Mouse (Mus musculus) embryonic facial prominence, embryonic 11.5 days (tissue): Measurements from ENCODE around the gene Sumo3. TPM values are rescaled to one million over a fixed set of nuclear protein-coding genes. Genes with fewer than 3 reads are reported as not detected.
A peak's percentile ranks its signal among the peaks of the same experiment; 100 is the strongest.

Experiments used
- ATAC-seq: fragments of 200-750 bp; cut with Nextera tagmentation; replicated peaks from 2 replicates; pipeline ENCODE4 v1.8.0; 2017; ENCODE audit warnings: low read depth; ENCODE audit not compliant: insufficient number of reproducible peaks, low FRiP score, low TSS enrichment
- DNase-seq: peaks from one replicate; pipeline ENCODE4 v3.0.0-alpha.2; 2015; ENCODE audit warnings: low spot score
- H3K27ac ChIP-seq: fragments of 300-500 bp; sonication (generic); replicated peaks from 2 replicates; pipeline ENCODE4 v1.5.1; 2014; ENCODE audit warnings: mild to moderate bottlenecking, low read depth, low read length, control low read depth
- H3K27me3 ChIP-seq: fragments of 300-500 bp; sonication (generic); 2 replicates; pipeline ENCODE4 v1.6.1; 2014; ENCODE audit warnings: mild to moderate bottlenecking, low read length, moderate library complexity, mixed read lengths; ENCODE audit not compliant: control insufficient read depth, insufficient read depth
- H3K36me3 ChIP-seq: fragments of 300-500 bp; sonication (generic); replicated peaks from 2 replicates; pipeline ENCODE4 v1.6.1; 2014; ENCODE audit warnings: low read depth, mild to moderate bottlenecking, low read length, moderate library complexity, mixed read lengths; ENCODE audit not compliant: control insufficient read depth, insufficient read depth
- H3K4me1 ChIP-seq: fragments of 300-500 bp; sonication (generic); 2 replicates; pipeline ENCODE4 v1.6.1; 2014; ENCODE audit warnings: low read length, mixed read lengths; ENCODE audit not compliant: control insufficient read depth, insufficient read depth
- H3K4me2 ChIP-seq: fragments of 300-500 bp; sonication (generic); 2 replicates; pipeline ENCODE4 v1.6.1; 2014; ENCODE audit warnings: low read depth, mild to moderate bottlenecking, control low read depth, low read length, moderate library complexity
- H3K4me3 ChIP-seq: fragments of 300-500 bp; sonication (generic); 2 replicates; pipeline ENCODE4 v1.5.1; 2014; ENCODE audit warnings: low read depth, low read length, control low read depth
- H3K9ac ChIP-seq: fragments of 300-500 bp; sonication (generic); replicated peaks from 2 replicates; pipeline ENCODE4 v1.6.1; 2014; ENCODE audit warnings: mild to moderate bottlenecking, control low read depth, low read length
- H3K9me3 ChIP-seq: fragments of 300-500 bp; sonication (generic); replicated peaks from 2 replicates; pipeline ENCODE4 v1.6.1; 2016; ENCODE audit warnings: mild to moderate bottlenecking, low read length, inconsistent platforms, mixed read lengths; ENCODE audit not compliant: control insufficient read depth
- WGBS: fragments of 180-500 bp; shearing (Covaris S2); extraction: QIAGEN DNeasy Blood & Tissue Kit; methylation state at CpG from one replicate; pipeline ENCODE4 v1.1.7; 2014; 5-methylcytosine and 5-hydroxymethylcytosine counted together
- microRNA counts: library from miRNA; unstranded; fragments of <30 nt; microRNA quantifications from one replicate; lab custom pipeline; 2016
- microRNA-seq: library from miRNA; unstranded; fragments of <30 nt; microRNA quantifications from one replicate; pipeline ENCODE4, GENCODE M21; 2016; ENCODE audit warnings: borderline number of aligned reads
- polyA plus RNA-seq: library from polyadenylated mRNA; unstranded; fragments of >200 nt; fragmentation: Nextera tagmentation; extraction: Ambion mirVana; gene quantifications from 2 replicates; pipeline ENCODE4 v1.2.1, GENCODE M21; 2014

Sumo3 gene
- polyA plus RNA-seq, 1 experiment from 2014 or later: 382 TPM

DNA sequence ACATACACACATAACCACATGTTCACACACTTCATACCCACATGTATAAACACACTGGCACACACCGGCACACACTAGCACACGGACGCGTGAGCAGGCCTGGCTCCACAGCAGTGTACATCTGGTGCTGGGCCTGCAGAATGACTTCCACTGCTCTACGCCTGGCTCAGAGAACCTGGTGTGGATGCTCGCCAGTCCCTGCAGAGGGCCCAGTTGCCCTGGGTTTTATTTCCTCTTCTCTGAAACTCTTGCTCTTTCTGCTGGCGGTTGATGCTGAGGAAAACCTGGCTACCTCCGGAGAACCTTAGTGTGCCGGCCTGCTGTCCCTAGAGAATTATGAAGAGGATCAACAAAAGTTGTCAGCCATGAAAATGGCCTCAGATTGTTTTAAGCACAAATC lies 46.1 kb downstream of the Sumo3 start:
- Histone ChIP-seq H3K4me1 (no peaks in the 10 kb centered on the region), H3K36me3 (no peaks in the 10 kb centered on the region), H3K27me3 (no peaks in the 10 kb centered on the region), H3K9me3 (no peaks in the 10 kb centered on the region), H3K27ac (no peak overlapping the region), H3K4me3 (no peak overlapping the region), H3K4me2 (no peak overlapping the region), H3K9ac (no peak overlapping the region)
- no peak for DNase-seq
- 86% methylated on average over 9 of the region's 9 CpGs for WGBS
- no peak for ATAC-seq

DNA sequence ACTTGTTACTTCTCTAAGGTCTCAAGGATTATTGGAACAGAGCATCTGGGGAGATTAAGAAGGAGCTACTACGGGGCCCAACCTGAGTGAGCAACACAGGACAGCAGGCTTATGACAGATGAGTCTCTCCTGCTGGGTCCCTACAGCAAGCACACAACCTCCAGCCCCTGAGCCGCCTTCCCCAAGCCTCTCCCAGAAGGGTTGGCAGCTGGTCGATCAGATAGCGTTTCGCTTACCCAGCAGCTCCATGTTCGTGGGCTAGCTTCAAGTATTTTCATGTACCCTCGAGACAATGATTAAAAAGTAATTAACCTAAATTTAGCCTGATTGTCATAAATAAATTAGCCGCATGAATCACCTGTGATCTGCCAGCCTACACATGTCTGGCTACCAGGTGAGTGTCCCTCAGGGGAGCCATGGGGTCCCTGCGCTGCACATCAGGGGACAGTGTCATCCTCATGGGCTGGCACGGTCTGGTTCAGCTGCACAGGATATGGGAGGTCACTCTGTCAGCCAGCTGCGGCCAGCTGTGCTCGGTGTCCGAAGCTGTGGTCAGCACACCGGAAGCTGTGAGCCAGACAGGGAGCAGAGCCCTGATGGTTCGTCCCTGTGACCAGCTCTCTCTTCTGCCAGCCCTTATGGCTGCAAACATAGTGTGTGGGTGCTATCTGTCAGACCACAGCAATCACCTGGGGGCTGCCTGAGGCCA lies 52.5 kb downstream of the Sumo3 start:
- WGBS: 72% methylated on average over 15 of the region's 15 CpGs

DNA sequence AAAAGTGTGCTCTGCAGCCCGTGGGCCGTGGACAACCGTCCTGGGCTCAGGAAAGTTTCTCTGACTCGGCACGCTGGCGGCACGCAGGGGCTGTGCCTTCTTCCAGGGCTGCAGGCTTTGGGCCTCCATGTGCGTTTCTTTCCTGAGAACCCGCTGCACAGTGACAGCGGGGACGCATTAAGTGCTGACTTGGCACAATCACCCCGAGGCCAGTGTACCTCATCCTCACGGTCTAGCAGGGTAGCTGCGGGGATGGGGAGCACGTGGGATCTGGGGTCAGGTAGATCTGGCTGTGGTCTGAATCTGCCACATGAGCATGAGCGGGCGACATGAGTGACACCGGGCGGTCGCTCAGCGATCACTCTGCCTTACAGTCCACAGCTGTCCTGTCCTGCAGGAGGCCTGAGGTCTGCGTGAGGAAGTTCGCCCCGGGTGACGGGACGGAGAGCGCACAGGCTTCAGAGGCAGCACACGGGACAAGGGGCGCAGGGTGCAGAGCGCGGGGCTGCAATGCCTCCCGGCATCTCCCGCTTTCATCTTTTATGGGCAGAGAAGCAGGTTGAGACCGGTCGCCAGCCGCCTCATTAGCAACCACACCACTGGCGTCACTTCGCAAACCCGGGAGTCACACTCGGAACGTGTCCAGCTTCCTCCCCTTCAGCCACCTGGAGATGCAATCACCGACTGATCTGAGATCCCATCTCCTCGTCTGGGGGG lies 58.2 kb downstream of the Sumo3 start:
- Histone ChIP-seq H3K4me3 (no peak overlapping the region), H3K4me2 (no peak overlapping the region), H3K9ac (no peak overlapping the region), H3K9me3 (no peaks in the 10 kb centered on the region), H3K27me3 (no peaks in the 10 kb centered on the region), H3K36me3 (no peaks in the 10 kb centered on the region), H3K27ac (no peak overlapping the region), H3K4me1 (no peaks in the 10 kb centered on the region)
- ATAC-seq: no peak
- no peak for DNase-seq
- 54% methylated on average over 43 of the region's 43 CpGs for WGBS

More for the DNA sequence above, 52.5 kb downstream of the Sumo3 start:
- DNase-seq: no peak
- Histone ChIP-seq H3K4me1 (no peaks in the 10 kb centered on the region), H3K9ac (no peak overlapping the region), H3K4me2 (no peak overlapping the region), H3K27ac (no peak overlapping the region), H3K27me3 (no peaks in the 10 kb centered on the region), H3K4me3 (no peak overlapping the region), H3K36me3 (no peaks in the 10 kb centered on the region), H3K9me3 (no peaks in the 10 kb centered on the region)
- ATAC-seq: 0 out of 2 replicates have a peak, but pooled peaks have one; percentile 23

DNA sequence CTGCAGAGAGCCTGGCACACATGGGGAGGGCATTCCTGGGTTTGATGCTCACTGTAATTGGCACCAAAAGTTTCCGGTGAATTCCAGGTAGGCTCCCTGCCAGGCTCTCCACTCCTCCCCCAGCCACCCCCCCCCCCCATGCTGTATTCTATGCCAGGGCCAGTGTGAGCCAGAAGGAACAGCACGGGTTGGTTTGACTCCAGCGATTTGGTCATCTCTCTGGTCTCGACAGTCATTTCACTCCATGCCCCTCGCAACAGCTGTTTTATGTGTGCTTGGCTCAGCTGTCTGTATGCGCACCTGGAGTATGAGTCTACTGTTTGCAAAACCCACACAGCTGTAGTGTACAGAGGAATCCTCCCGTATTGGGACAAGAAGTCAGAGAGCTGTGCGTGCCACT lies 60.4 kb downstream of the Sumo3 start:
- H3K27ac ChIP-seq: no peak overlapping the region
- H3K9me3 ChIP-seq: no peaks in the 10 kb centered on the region
- H3K36me3 ChIP-seq: no peaks in the 10 kb centered on the region
- no peak for ATAC-seq
- H3K9ac ChIP-seq: no peak overlapping the region
- H3K4me1 ChIP-seq: no peaks in the 10 kb centered on the region
- no peaks in the 10 kb centered on the region for H3K27me3 ChIP-seq
- no peak for DNase-seq
- no peak overlapping the region for H3K4me3 ChIP-seq
- 83% methylated on average over 8 of the region's 8 CpGs for WGBS
- no peak overlapping the region for H3K4me2 ChIP-seq

GRCm38 (mm10) chr10:77667402-77667801 lies 61.5 kb downstream of the Sumo3 start:
- no peak for DNase-seq
- WGBS: 90% methylated on average over 4 of the region's 4 CpGs
- H3K4me1 ChIP-seq: no peaks in the 10 kb centered on the region
- no peaks in the 10 kb centered on the region for H3K9me3 ChIP-seq
- no peak overlapping the region for H3K4me2 ChIP-seq
- H3K27ac ChIP-seq: no peak overlapping the region
- H3K9ac ChIP-seq: no peak overlapping the region
- H3K36me3 ChIP-seq: no peaks in the 10 kb centered on the region
- H3K27me3 ChIP-seq: no peaks in the 10 kb centered on the region
- no peak overlapping the region for H3K4me3 ChIP-seq
- ATAC-seq: no peak

MicroRNAs encoded within 50 kb of the gene (microRNA counts, 519-probe panel; counts per million panel counts)
- not detected for microRNA mmu-miR-1930 (lab: Ali Mortazavi, UCI)

Small RNA genes within 50 kb of the gene (microRNA-seq; reads per million reads assigned to microRNA genes)
- 34.3 reads per million, percentile 28 among the genes with 10 or more reads in this experiment for gene Mir1930

Other genes starting within 250 kb of the Sumo3 start
- gene Adarb1, start 187.8 kb upstream of the Sumo3 start, polyA plus RNA-seq: 3.6 and 4.4 TPM in 2 replicates
- gene Fam207a, start 90.3 kb upstream of the Sumo3 start, polyA plus RNA-seq: 40.6 and 42.3 TPM in 2 replicates
- gene Itgb2, start 75.8 kb upstream of the Sumo3 start, polyA plus RNA-seq: 1.3 and 1.4 TPM in 2 replicates
- 89.2 and 95.6 TPM in 2 replicates for gene Pttg1ip, start 24.4 kb upstream of the Sumo3 start, polyA plus RNA-seq
- gene Gm49325, start 100 bp downstream of the Sumo3 start, polyA plus RNA-seq: 1.6 TPM in 1 of 2 replicates, not detected in the other
- gene Ube2g2, start 16.2 kb downstream of the Sumo3 start, polyA plus RNA-seq: 41.2 and 44.1 TPM in 2 replicates
- gene Tspear, start 80.5 kb downstream of the Sumo3 start, polyA plus RNA-seq: 0.39 and 0.64 TPM in 2 replicates
- gene Gm19402, start 84.7 kb downstream of the Sumo3 start, polyA plus RNA-seq: not detected in 2 replicates
- not detected in 2 replicates for gene Gm9508, start 91.1 kb downstream of the Sumo3 start, polyA plus RNA-seq
- gene Gm10272, start 100.5 kb downstream of the Sumo3 start, polyA plus RNA-seq: not detected in 2 replicates
- gene Gm10024, start 105.4 kb downstream of the Sumo3 start, polyA plus RNA-seq: not detected in 2 replicates
- not detected in 2 replicates for gene Gm10142, start 109.7 kb downstream of the Sumo3 start, polyA plus RNA-seq
- not detected in 2 replicates for gene Krtap12-1, start 114.5 kb downstream of the Sumo3 start, polyA plus RNA-seq
- gene Gm10100, start 120.4 kb downstream of the Sumo3 start, polyA plus RNA-seq: not detected in 2 replicates
- gene Gm18596, start 136.5 kb downstream of the Sumo3 start, polyA plus RNA-seq: not detected in 2 replicates
- gene Gm9736, start 145.3 kb downstream of the Sumo3 start, polyA plus RNA-seq: not detected in 2 replicates
- not detected in 2 replicates for gene Gm3233, start 153.6 kb downstream of the Sumo3 start, polyA plus RNA-seq
- not detected in 2 replicates for gene Gm3238, start 165.2 kb downstream of the Sumo3 start, polyA plus RNA-seq
- gene Gm7138, start 170.8 kb downstream of the Sumo3 start, polyA plus RNA-seq: not detected in 2 replicates
- gene Gm3250, start 176.4 kb downstream of the Sumo3 start, polyA plus RNA-seq: not detected in 2 replicates
- not detected in 2 replicates for gene Gm7137, start 182.1 kb downstream of the Sumo3 start, polyA plus RNA-seq
- not detected in 2 replicates for gene Gm9639, start 189.0 kb downstream of the Sumo3 start, polyA plus RNA-seq
- gene Gm19668, start 193.0 kb downstream of the Sumo3 start, polyA plus RNA-seq: not detected in 2 replicates
- gene Gm9507, start 205.7 kb downstream of the Sumo3 start, polyA plus RNA-seq: not detected in 2 replicates
- gene Gm2696, start 208.6 kb downstream of the Sumo3 start, polyA plus RNA-seq: not detected in 2 replicates
- gene Krtap10-4, start 221.0 kb downstream of the Sumo3 start, polyA plus RNA-seq: not detected in 2 replicates
- not detected in 2 replicates for gene Krtap10-10, start 229.8 kb downstream of the Sumo3 start, polyA plus RNA-seq
- not detected in 2 replicates for gene Gm36176, start 240.7 kb downstream of the Sumo3 start, polyA plus RNA-seq
- gene Gm10318, start 246.8 kb downstream of the Sumo3 start, polyA plus RNA-seq: not detected in 2 replicates